Mouse (Mus musculus): ENCODE results near the gene Fxn.

GRCm38 (mm10) chr19:24302198-24302597, 21.8 kb upstream of the Fxn start:
- TF ChIP-seq CTCF (IDR thresholded peaks at IDR 0.05; ENCODE audit: low read depth) (no peak), EP300 (IDR thresholded peaks at IDR 0.05; ENCODE audit: low read depth) (no peak)

All from liver, postnatal 0 days (tissue).